Mouse (Mus musculus) spleen, postnatal 4 days (tissue): ENCODE measurements around the gene Gpr65.
"Not testable (repeated sequence)": the region's sequence is repeated elsewhere in the genome, so short reads cannot be mapped to it uniquely, and the experiment has no call there.

Source experiments
- DNase-seq, 2 experiments: peaks; one replicate each; pipeline ENCODE4 v3.0.0; 2022; ENCODE audit warnings: low spot score in 2 of 2

Gene Gpr65

GRCm38 (mm10) chr12:98268441-98269369 is at the start of gene Gpr65:
Gpr65 (plus strand) TSS chr12:98268635.
- DNase-seq = no peak

- no peak for DNase-seq
Observed at GRCm38 (mm10) chr12:98223286-98223685, 45.1 kb upstream of the Gpr65 start.

- no peak for DNase-seq
Observed at GRCm38 (mm10) chr12:98227037-98227436, 41.4 kb upstream of the Gpr65 start.

GRCm38 (mm10) chr12:98238478-98238877 is 30.0 kb upstream of the Gpr65 start:
- not testable (repeated sequence) for DNase-seq

GRCm38 (mm10) chr12:98244161-98244560 is 24.3 kb upstream of the Gpr65 start:
- no peak for DNase-seq

GRCm38 (mm10) chr12:98244865-98245264 is 23.6 kb upstream of the Gpr65 start:
- no peak for DNase-seq

- DNase-seq = no peak
Observed at GRCm38 (mm10) chr12:98246835-98247234, 21.6 kb upstream of the Gpr65 start.

- no peak for DNase-seq
Observed at GRCm38 (mm10) chr12:98249671-98250070, 18.8 kb upstream of the Gpr65 start.

- no peak for DNase-seq
Observed at GRCm38 (mm10) chr12:98250327-98250726, 18.1 kb upstream of the Gpr65 start.

GRCm38 (mm10) chr12:98252417-98252816 is 16.0 kb upstream of the Gpr65 start:
- no peak for DNase-seq

GRCm38 (mm10) chr12:98255373-98255995 is 13.0 kb upstream of the Gpr65 start:
- no peak for DNase-seq

- DNase-seq = no peak
Observed at GRCm38 (mm10) chr12:98258371-98258844, 10.0 kb upstream of the Gpr65 start.

GRCm38 (mm10) chr12:98258845-98259517 is 9.5 kb upstream of the Gpr65 start, which contains the start of gene Galc:
Galc (minus strand) TSS chr12:98259459.
- DNase-seq = peak; percentile 80 to 89

- DNase-seq = no peak
Observed at GRCm38 (mm10) chr12:98259518-98259852, 8.9 kb upstream of the Gpr65 start.

- no peak for DNase-seq
Observed at GRCm38 (mm10) chr12:98265697-98266096, 2.7 kb upstream of the Gpr65 start.

- no peak for DNase-seq
Observed at GRCm38 (mm10) chr12:98269791-98270745, 1.6 kb downstream of the Gpr65 start.

GRCm38 (mm10) chr12:98270810-98271566 is 2.6 kb downstream of the Gpr65 start:
- DNase-seq = no peak

GRCm38 (mm10) chr12:98272433-98272832 is 4.0 kb downstream of the Gpr65 start:
- DNase-seq = no peak

- peak; percentile 34 to 73 for DNase-seq
Observed at GRCm38 (mm10) chr12:98280530-98280929, 12.1 kb downstream of the Gpr65 start.

GRCm38 (mm10) chr12:98280996-98281395 is 12.6 kb downstream of the Gpr65 start:
- no peak for DNase-seq
